Mouse (Mus musculus) retina, postnatal 7 days (tissue): ENCODE measurements around the gene Gnat1.

Source experiments
- DNase-seq: peaks from one replicate; pipeline ENCODE4 v3.0.0-alpha.2; 2012; ENCODE audit warnings: low read depth, low spot score

Gnat1 gene

GRCm38 (mm10) chr9:107679501-107679900 is at the start of gene Gnat1:
Gene Gnat1, minus strand, starts transcription at chr9:107679712.
- DNase-seq = no peak

- no peak for DNase-seq
These were observed 49.6 kb upstream of the Gnat1 start for GRCm38 (mm10) chr9:107728919-107729670.

DNA sequence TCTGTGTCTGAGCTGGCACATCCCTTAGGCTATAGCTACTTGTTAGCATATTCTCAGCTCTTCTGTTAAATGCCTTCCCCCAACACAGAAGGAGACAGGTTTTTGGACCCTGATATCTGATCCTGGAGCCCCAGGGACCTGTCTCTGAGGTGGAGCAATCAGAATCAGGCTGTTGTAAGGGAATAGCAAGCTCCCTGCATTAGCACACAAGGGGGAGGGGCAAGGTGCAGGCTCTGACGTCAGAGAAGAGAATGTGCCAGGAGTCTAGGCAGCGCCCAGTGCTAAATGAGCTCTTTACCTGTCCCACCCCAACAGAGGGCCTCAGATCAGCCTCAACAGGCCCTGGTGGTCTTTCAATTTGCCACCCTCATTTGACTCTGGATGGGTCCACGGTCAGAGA is 47.5 kb upstream of the Gnat1 start:
- DNase-seq = no peak

GRCm38 (mm10) chr9:107724796-107725195 is 45.3 kb upstream of the Gnat1 start:
- DNase-seq = no peak

DNA sequence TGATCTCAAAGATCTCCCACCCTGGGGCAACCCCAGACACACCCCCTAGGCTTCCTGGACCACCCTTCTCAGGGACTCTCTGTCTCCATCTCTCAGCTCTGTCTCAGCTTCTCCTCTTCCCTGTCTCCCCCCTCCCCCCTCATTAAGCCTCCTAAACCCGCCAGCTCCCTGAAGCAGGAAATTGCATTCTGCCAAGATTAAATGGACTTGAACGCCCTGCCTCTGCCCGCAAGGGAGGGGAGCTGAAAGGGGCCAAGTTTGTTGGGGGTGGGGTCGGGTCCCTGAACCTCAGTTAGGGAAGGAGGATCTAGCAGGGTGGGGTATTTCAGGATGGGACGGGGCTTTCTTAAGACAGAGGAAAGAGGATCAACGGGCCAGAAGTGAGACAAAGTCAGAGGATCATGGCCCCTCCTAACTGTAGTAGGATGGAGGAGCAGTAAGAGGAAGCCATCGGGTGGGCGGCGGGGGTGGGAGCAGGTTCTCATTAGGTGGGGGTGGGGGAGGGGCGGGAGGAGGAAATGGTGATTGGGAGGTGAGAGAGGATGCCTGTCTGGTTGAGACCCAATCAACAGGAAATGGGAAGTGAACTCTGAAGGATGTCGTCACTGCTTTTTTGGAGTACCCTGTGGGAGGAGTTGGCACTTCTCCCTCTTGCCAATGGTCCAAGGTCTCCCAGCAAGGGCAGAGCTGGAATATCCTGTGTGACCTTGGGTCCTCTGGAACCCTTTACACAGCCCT is 44.5 kb upstream of the Gnat1 start:
- no peak for DNase-seq

- no peak for DNase-seq
These were observed 43.8 kb upstream of the Gnat1 start for GRCm38 (mm10) chr9:107723292-107723691.

- no peak for DNase-seq
These were observed 39.4 kb upstream of the Gnat1 start for GRCm38 (mm10) chr9:107718781-107719540.

- DNase-seq = no peak
These were observed 37.4 kb upstream of the Gnat1 start for GRCm38 (mm10) chr9:107716951-107717350.

GRCm38 (mm10) chr9:107715632-107716031 is 36.1 kb upstream of the Gnat1 start:
- no peak for DNase-seq

- no peak for DNase-seq
These were observed 34.9 kb upstream of the Gnat1 start for GRCm38 (mm10) chr9:107714221-107714952.

GRCm38 (mm10) chr9:107709697-107710483 is 30.4 kb upstream of the Gnat1 start, which contains the start of gene Sema3f:
Gene Sema3f, minus strand, starts transcription at chr9:107710475.
- DNase-seq = peak; percentile 82

- DNase-seq = no peak
These were observed 29.7 kb upstream of the Gnat1 start for GRCm38 (mm10) chr9:107709096-107709696.

- DNase-seq = no peak
These were observed 29.1 kb upstream of the Gnat1 start for GRCm38 (mm10) chr9:107708439-107709095.

GRCm38 (mm10) chr9:107707701-107708438 is 28.4 kb upstream of the Gnat1 start:
- no peak for DNase-seq

DNA sequence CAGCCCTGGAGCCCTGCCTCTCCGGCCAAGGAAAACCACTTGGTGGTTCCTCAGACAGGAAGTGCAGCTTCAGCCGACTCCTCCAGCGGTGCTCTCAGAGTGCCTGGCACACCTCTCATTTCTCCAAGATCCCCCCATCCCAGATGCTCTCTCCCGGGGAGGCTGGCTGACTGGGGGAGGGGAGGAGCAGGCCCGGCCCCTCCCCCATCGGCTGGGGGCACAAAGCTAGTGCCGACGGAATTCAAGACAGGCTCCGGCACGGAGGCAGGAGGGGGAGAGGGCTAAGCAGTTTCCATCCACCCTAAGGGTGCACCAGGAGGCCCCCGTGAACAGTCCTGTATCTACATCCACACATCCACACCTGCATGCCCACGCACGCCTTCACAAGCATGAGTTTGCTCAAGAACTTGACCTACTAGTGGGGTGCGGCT is 27.3 kb upstream of the Gnat1 start:
- no peak for DNase-seq

DNA sequence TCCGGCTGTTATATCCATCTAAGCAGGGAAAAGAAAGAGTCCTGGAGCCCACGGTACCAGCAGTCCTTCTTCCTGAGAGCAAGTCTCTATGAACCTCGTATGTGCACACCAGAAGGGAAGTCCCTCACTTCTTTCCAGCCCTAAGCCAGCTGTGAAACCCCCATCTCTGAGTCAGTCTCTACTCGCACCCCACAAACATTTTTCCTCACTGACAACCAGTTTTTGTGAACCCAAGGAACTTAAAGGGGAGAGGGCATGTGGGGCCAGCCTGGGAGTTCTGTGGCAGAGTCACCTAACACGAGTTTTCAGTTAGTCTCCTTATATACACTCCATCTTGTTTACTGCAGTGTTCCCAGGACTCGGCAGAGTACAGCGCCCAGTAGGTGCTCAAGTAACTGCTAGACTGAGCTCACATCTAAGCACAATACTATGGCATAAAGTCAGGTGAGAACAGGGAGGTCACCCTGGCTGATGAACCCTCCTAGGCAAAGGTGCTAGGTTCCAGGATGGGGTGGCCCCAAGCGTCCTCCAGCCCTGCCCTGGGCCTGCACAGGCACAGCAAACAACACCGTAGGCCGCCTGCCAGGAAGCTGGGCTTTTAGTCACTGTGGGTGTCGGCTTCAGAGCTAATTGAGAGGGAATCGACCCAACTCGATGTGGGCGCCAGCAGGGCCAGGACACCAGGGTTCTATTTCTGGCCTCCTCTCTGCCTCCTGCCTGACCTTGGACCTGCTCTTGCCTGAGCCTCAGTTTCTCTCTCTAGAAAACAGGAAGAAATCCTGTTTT is 24.0 kb upstream of the Gnat1 start:
- DNase-seq = no peak

DNA sequence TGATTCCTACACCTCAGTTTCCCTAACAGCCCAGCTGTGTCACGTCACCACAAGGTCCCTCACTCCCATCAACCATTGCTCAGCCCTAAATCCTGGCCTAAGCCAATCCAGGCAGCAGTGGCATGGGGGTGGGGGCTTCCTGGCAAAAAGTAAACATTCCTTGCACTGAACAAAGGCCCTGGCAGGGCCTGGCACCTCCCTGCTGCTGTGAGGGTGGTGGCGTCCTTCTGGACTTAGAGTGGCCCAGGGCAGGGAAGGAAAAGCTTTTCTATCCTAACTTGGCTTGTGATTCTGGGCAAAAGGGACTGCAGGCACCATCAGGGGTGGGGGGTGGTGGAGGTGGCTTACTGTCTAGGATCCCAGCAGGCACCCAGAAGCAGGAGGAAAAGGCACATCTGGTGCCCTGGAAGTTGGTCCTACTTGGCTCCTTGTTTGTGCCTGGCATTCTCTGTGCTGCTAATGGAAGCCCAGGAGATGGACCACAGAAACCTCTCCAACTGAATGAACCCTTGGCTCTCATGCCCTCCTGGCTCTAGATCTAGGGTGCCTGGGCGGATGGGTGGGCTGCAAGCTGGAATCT is 23.2 kb upstream of the Gnat1 start:
- DNase-seq = no peak

DNA sequence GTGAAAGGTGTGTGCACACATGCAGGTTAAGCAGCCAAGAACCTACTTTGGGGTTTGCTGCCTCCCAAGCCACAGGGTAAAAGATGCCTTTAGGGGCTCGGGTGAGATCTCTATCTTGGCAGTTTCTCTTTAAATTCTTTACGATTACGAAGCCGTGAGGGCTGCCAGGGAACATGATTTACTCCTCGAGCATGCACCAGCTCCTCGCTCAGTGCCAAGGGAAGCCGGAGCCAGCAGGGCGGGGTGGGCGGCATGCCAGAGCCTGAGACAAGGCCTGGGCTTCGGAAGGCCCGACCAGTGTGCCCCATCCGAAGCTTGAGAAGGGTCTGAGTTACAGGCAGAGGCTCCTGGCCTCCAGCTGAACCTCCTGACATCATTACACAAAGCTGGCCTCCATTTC is 22.1 kb upstream of the Gnat1 start:
- no peak for DNase-seq
